Mouse (Mus musculus) heart, postnatal 0 days (tissue): Measurements from ENCODE around the gene Glod4. TPM values are rescaled to one million over a fixed set of nuclear protein-coding genes. Genes with fewer than 3 reads are reported as not detected.
A peak's percentile ranks its signal among the peaks of the same experiment; 100 is the strongest.

Source experiments
- ATAC-seq: fragments of 200-750 bp; cut with Nextera tagmentation; 2 replicates; pipeline ENCODE4 v1.8.0; 2017; ENCODE audit warnings: low read depth, moderate number of reproducible peaks, moderate library complexity; ENCODE audit not compliant: insufficient read depth
- DNase-seq: peaks from one replicate; pipeline ENCODE4 v3.0.0-alpha.2; 2016; ENCODE audit warnings: low spot score
- H3K27ac ChIP-seq: fragments of 300-500 bp; sonication (generic); 2 replicates; pipeline ENCODE4 v1.5.1; 2014; ENCODE audit warnings: low read depth, mild to moderate bottlenecking
- H3K27me3 ChIP-seq: fragments of 300-500 bp; sonication (generic); 2 replicates; pipeline ENCODE4 v1.6.1; 2014; ENCODE audit warnings: low read length, mixed read lengths; ENCODE audit not compliant: control insufficient read depth, insufficient read depth
- H3K36me3 ChIP-seq: fragments of 300-500 bp; sonication (generic); replicated peaks from 2 replicates; pipeline ENCODE4 v1.6.1; 2014; ENCODE audit warnings: low read length, mixed read lengths; ENCODE audit not compliant: control insufficient read depth, insufficient read depth
- H3K4me1 ChIP-seq: fragments of 300-500 bp; sonication (generic); 2 replicates; pipeline ENCODE4 v1.6.1; 2014; ENCODE audit warnings: antibody characterized with exemption; ENCODE audit not compliant: control insufficient read depth, insufficient read depth
- H3K4me2 ChIP-seq: fragments of 300-500 bp; sonication (generic); 2 replicates; pipeline ENCODE4 v1.6.1; 2014; ENCODE audit warnings: low read depth, mild to moderate bottlenecking, low read length, moderate library complexity
- H3K4me3 ChIP-seq: fragments of 300-500 bp; sonication (generic); 2 replicates; pipeline ENCODE4 v1.5.1; 2014; ENCODE audit warnings: low read depth, low read length
- H3K9ac ChIP-seq: fragments of 300-500 bp; sonication (generic); replicated peaks from 2 replicates; pipeline ENCODE4 v1.6.1; 2014; ENCODE audit warnings: low read depth, low read length, mixed read lengths
- H3K9me3 ChIP-seq: fragments of 300-500 bp; sonication (generic); replicated peaks from 2 replicates; pipeline ENCODE4 v1.6.1; 2016; ENCODE audit warnings: low read length; ENCODE audit not compliant: control insufficient read depth
- CTCF ChIP-seq: IDR thresholded peaks from 2 replicates; pipeline ENCODE4 v1.5.1; 2016; ENCODE audit warnings: antibody characterized with exemption, control low read depth, low read depth
- EP300 ChIP-seq: IDR thresholded peaks from 2 replicates; pipeline ENCODE4 v1.6.1; 2016; ENCODE audit warnings: antibody characterized with exemption, low read depth
- WGBS: fragments of 180-500 bp; shearing (Covaris S2); extraction: QIAGEN DNeasy Blood & Tissue Kit; methylation state at CpG from one replicate; pipeline ENCODE4 v1.1.7; 2014; 5-methylcytosine and 5-hydroxymethylcytosine counted together
- polyA plus RNA-seq: library from polyadenylated mRNA; unstranded; fragments of >200 nt; fragmentation: Nextera tagmentation; extraction: Ambion mirVana; gene quantifications from 2 replicates; pipeline ENCODE4 v1.2.1, GENCODE M21; 2015
- total RNA-seq: library from RNA; depleted of rRNA; stranded (reverse); fragments of >200 nt; gene quantifications from 2 replicates; pipeline ENCODE4 v1.2.3, GENCODE M21; 2014; ENCODE audit warnings: low replicate concordance

Glod4 gene
- total and polyA plus RNA-seq, 2 experiments from 2014 or later, result 30.6 to 102 TPM

DNA sequence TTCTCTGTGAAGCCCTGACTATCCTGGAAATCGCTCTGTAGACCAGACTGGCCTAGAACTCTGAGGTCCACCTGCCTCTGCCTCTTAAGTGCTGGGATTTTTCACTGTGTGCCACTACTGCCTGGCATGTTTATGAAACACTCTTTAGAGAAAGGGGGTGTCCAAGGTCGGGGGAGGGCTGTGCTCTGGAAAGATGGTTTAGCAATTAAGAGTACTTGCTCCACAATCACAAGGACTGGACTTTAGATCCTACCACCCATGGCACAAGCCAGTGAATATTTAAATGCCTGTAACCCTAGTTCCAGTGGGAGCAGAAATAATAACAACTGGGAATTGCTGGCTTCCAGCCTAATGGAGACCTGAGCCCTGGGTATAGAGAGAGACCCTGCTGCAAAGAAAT is 36.4 kb upstream of the Glod4 start:
- no peaks in the 10 kb centered on the region; the same call in 1 of the 2 replicates for H3K36me3 ChIP-seq
- TF ChIP-seq CTCF (no peak), EP300 (no peak)
- DNase-seq (no peak), ATAC-seq (no peak)
- no peaks in the 10 kb centered on the region for H3K27me3 ChIP-seq
- no peaks in the 10 kb centered on the region for H3K9me3 ChIP-seq
- H3K9ac ChIP-seq, result no peak overlapping the region
- WGBS, result 72% methylated on average over 2 of the region's 2 CpGs
- no peak overlapping the region for H3K27ac ChIP-seq
- H3K4me3 ChIP-seq, result no peak overlapping the region
- no peak overlapping the region for H3K4me2 ChIP-seq
- H3K4me1 ChIP-seq, result no peaks in the 10 kb centered on the region

GRCm38 (mm10) chr11:76278960-76279852 is 35.7 kb upstream of the Glod4 start:
- H3K9ac ChIP-seq, result no peak overlapping the region
- H3K4me2 ChIP-seq, result no peak overlapping the region
- no peaks in the 10 kb centered on the region for H3K4me1 ChIP-seq
- no peaks in the 10 kb centered on the region; the same call in 1 of the 2 replicates for H3K36me3 ChIP-seq
- ATAC-seq (no peak), DNase-seq (no peak)
- H3K27ac ChIP-seq, result no peak overlapping the region
- TF ChIP-seq CTCF (no peak), EP300 (no peak)
- no peaks in the 10 kb centered on the region for H3K9me3 ChIP-seq
- 65% methylated on average over 14 of the region's 14 CpGs for WGBS
- no peaks in the 10 kb centered on the region for H3K27me3 ChIP-seq
- no peak overlapping the region for H3K4me3 ChIP-seq

- no peak overlapping the region for H3K4me3 ChIP-seq
- no peak overlapping the region for H3K27ac ChIP-seq
- no peak overlapping the region for H3K9ac ChIP-seq
- ATAC-seq (no peak), DNase-seq (no peak)
- no peaks in the 10 kb centered on the region for H3K4me1 ChIP-seq
- no peaks in the 10 kb centered on the region for H3K9me3 ChIP-seq
- TF ChIP-seq EP300 (no peak), CTCF (peak; percentile 54)
- H3K27me3 ChIP-seq, result no peaks in the 10 kb centered on the region
- WGBS, result 69% methylated on average over 4 of the region's 4 CpGs
- H3K36me3 ChIP-seq, result peaks cover 3% of the 10 kb centered on the region; the same call in 1 of the 2 replicates
- no peak overlapping the region for H3K4me2 ChIP-seq
These were observed 28.9 kb upstream of the Glod4 start for GRCm38 (mm10) chr11:76272440-76272839.

DNA sequence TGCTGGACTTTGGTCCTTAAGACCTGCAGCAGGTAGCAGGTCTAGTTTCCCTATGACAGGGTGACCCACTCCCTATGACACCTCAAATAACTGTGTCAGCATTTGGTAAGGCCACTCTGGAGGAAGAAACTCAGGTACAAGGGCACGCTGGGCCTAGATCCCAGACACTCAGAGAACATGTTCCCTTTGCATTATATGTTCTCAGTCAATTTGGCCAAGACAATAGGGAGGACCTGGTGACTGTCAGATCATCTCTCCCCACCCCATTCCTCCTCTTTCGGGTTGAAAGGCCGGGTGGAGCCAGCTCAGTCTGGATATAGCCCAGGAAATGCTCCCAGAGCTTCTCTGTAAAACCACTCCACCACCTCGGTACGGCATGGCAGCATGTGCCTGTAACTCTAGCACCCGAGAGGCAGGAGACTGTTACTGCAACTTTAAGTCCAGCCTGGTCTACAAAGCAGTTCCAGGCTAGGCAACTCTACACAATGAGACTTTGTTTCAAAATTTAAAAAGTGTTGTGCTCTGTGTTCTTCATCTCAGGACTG is 25.1 kb upstream of the Glod4 start:
- H3K27ac ChIP-seq, result no peak overlapping the region
- WGBS, result 68% methylated on average over 6 of the region's 6 CpGs
- no peaks in the 10 kb centered on the region for H3K9me3 ChIP-seq
- no peaks in the 10 kb centered on the region for H3K27me3 ChIP-seq
- H3K4me2 ChIP-seq, result no peak overlapping the region
- ATAC-seq, result no peak
- 0 out of 2 replicates have a peak, but pooled peaks cover 3% of the 10 kb centered on the region for H3K36me3 ChIP-seq
- no peak overlapping the region for H3K9ac ChIP-seq
- DNase-seq, result no peak
- H3K4me1 ChIP-seq, result no peaks in the 10 kb centered on the region
- no peak for TF ChIP-seq CTCF
- TF ChIP-seq EP300, result no peak
- H3K4me3 ChIP-seq, result no peak overlapping the region

DNA sequence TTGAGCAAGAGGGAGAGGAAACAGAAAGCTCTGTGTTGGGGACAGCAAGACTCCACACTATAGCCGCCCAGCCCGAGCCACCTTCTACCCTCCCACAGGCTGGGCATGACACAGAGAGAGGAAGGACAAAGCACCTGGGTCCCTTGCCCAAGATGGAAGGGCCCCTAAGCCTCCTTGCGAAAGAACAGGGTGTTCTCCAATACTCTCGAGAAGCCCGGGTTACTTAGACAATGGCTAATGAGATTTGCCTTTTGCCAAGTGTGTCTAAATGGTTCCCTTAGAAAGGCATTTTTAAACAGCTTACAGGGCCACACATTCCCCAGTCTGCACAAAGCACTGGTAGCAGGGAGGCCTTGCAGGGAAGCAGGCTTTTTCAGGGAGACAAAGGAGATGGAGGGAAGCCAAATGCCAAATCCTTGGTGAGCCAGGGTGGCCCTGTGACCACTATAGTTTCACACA is 24.5 kb upstream of the Glod4 start:
- ATAC-seq, result no peak
- Histone ChIP-seq H3K27ac (no peak overlapping the region), H3K9me3 (no peaks in the 10 kb centered on the region), H3K4me3 (no peak overlapping the region), H3K9ac (no peak overlapping the region), H3K4me1 (no peaks in the 10 kb centered on the region), H3K4me2 (no peak overlapping the region), H3K27me3 (no peaks in the 10 kb centered on the region), H3K36me3 (0 out of 2 replicates have a peak, but pooled peaks cover 3% of the 10 kb centered on the region)
- no peak for TF ChIP-seq EP300
- TF ChIP-seq CTCF, result no peak
- WGBS, result 65% methylated on average over 5 of the region's 5 CpGs
- no peak for DNase-seq

DNA sequence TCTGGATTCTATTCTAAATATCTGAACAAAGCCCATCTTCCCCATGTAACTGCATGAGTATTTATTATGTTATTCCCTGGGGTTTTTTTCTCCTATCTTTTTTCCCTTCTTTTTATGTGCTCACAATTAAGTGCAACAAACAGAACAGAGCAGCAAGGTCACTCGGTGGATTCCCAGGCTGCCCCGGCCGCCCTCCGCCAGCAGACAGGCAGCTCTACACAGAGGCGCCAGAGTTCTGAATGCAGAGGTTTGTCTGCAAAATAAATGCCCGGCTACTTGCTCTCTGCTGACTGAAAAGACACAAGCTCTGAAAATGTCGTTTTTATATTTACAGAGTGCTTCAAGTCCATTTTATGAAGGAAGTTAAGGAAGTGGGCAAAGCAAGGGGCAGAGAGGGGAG is 24.0 kb upstream of the Glod4 start:
- ATAC-seq (no peak), DNase-seq (no peak)
- 73% methylated on average over 7 of the region's 7 CpGs for WGBS
- no peak overlapping the region for H3K4me3 ChIP-seq
- no peaks in the 10 kb centered on the region for H3K9me3 ChIP-seq
- no peak overlapping the region for H3K4me2 ChIP-seq
- TF ChIP-seq CTCF (no peak), EP300 (no peak)
- no peak overlapping the region for H3K9ac ChIP-seq
- H3K4me1 ChIP-seq, result no peaks in the 10 kb centered on the region
- H3K36me3 ChIP-seq, result 0 out of 2 replicates have a peak, but pooled peaks cover 3% of the 10 kb centered on the region
- no peak overlapping the region for H3K27ac ChIP-seq
- no peaks in the 10 kb centered on the region for H3K27me3 ChIP-seq
